Mouse (Mus musculus): ENCODE results near the gene Clcn2.

Gene Clcn2

DNA sequence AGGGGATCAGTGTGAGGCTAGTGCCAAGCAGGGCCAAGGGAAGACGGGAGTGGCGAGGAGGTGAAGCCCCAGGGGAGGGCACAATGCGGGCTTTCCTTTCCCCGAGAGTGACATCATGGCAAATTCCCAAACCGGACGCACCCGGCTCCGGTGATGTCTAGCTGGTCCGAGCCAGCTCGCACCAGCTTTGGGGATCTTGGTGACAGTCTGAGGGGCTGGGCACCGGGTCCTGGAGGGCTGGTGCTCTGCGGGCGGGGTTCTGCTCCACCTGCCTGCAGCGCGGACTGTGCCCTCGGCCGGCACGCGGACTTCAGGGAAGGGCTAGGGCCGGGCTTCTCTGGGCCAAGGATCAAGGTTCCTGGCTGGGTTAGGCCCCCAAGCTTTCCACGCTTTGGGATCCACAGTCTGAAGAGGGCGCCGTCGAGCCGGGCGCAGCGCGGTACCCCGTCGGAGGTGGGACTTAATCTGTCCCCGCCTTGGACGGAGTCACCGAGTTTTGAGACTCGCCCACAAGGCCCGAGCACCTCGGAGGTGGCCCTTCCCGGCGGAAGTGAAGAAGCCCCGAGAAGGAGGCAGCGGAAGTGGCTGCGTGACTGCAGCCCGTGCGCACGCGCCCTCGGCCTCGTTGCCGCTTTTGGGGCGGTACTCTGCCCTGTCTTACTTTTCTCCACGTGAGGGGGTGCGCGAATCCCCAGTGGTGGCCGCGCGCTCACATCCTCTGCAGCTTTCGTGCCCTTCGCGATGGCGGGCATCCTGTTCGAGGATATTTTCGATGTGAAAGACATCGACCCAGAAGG is at the start of gene Clcn2, which contains the start of gene Polr2h:
Gene Clcn2, minus strand, starts transcription at position 566 of the 797 bp plus-strand sequence.
Gene Polr2h, plus strand, starts transcription at position 485 of the 797 bp plus-strand sequence.
- peak; percentile 97 for DNase-seq (ENCODE audit: low spot score)

DNA sequence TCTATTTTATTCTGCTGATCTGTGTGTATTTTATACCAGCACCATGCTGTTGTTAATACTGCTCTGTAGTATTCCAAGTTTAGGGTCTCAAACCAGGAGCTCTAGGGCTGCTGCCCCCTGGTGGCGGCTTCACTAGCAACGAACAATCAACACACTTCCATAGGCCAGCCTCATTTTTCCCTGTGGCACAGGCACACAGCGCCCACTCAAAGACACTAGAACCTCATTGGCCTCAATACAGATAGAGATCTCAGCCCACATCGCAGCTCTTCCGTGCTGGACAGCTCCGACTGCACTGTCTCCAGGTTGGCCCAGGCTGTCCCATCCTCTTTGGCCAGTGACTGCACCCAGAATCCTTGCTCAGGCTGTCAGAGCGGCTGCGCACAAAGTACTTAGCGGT is 47.7 kb upstream of the Clcn2 start:
- DNase-seq (ENCODE audit: low spot score), result no peak

GRCm38 (mm10) chr16:20761681-20762080 is 44.1 kb upstream of the Clcn2 start:
- DNase-seq (ENCODE audit: low spot score), result no peak

DNA sequence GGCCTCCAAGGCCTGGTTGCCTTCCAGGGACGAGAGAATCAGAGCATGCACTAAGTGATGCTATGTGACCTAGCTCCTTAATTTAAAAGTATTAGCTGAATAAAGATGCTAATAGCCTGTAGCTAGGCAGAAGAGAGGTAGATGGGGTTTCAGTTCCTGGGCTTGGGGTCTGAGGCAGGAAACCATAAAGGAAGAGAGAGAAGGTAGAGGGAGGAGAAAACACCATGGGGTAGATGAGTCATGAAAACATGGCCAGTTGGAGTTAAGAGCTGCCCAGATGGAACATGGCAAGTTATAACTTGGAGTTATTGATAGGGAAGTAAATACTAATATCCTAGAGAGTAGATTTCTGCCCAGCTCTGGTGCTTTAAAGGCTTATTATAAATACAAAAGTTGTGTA is 39.8 kb upstream of the Clcn2 start:
- DNase-seq (ENCODE audit: low spot score), result no peak

DNA sequence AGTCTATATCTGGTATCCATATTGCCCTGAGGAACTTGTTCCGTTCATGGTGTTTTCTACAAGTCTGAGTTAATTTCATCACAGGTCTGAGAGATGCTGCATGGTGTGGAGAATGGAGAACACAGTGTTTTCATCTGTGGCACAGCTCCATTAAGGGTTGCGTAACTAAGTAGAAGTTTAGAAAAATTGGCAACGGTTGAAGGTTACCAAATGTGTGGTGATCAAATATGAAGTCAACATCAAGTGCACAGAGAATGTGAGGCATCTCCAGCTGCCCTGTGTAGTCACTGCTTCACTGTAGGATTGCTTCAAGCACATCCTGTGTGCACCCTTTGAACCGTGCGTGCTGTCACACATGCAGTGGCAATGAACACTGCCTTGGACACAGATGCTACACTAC is 38.5 kb upstream of the Clcn2 start:
- no peak for DNase-seq (ENCODE audit: low spot score)

DNA sequence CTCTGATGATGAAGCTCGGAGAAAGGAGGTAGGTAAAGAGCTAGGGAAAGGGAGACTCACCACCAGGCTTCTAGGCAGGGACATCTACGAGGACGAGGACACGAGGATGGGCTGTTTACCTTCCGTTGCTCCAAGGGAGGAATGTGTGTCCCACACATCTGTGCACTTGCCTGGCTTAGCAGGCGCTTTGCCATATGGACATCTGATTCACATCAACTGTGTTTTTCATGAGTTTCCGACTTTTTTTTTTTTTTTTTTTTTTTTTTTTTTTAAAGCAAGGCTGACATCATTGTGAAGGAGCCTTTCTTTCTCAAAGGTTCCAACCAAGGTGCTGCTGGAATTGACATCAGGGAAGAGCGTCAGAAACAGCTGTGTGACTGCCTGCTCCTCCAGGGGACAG is 33.0 kb upstream of the Clcn2 start:
- DNase-seq (ENCODE audit: low spot score), result no peak

GRCm38 (mm10) chr16:20746641-20747040 is 29.1 kb upstream of the Clcn2 start:
- DNase-seq (ENCODE audit: low spot score), result no peak

- no peak for DNase-seq (ENCODE audit: low spot score)
Measured at GRCm38 (mm10) chr16:20739845-20740244, 22.3 kb upstream of the Clcn2 start.

DNA sequence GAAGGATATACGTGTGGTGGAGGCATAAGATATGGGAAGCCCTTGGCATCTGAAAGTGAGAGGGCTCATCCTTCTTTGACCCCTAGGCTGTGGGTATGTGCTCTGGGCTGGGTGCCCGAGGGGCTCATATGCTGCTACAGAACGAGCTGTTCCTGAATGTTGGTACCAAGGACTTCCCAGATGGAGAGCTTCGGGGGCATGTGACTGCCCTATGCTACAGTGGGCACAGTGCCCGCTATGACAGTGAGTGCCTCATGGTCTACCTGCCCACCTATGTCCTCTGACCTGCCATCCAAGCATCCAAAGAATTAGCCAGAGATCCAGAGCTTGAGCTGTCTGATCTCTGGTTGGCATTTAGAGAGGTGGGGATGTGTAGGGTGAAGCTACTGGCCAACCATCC is 19.3 kb upstream of the Clcn2 start:
- DNase-seq (ENCODE audit: low spot score), result no peak

GRCm38 (mm10) chr16:20736168-20736567 is 18.6 kb upstream of the Clcn2 start:
- DNase-seq (ENCODE audit: low spot score), result no peak

DNA sequence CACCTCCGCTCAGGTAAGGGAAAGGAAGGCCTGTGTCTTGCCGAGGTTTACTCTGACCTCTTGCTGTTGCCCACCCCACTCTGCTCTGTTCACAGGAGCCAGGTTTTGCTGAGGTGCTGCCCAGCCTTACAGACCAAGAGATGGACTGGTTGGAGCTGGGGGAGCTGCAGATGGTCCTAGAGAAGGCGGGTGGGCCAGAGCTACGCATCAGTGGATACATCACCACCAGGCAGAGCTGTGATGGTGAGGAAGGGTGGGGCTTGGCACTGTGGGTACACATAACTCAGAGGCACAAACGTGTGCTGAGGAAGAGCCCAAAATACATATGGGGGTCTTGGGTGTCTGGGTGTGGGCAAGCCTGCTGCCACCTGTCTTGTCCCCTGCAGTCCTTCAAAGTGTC is 18.1 kb upstream of the Clcn2 start:
- DNase-seq (ENCODE audit: low spot score), result no peak

DNA sequence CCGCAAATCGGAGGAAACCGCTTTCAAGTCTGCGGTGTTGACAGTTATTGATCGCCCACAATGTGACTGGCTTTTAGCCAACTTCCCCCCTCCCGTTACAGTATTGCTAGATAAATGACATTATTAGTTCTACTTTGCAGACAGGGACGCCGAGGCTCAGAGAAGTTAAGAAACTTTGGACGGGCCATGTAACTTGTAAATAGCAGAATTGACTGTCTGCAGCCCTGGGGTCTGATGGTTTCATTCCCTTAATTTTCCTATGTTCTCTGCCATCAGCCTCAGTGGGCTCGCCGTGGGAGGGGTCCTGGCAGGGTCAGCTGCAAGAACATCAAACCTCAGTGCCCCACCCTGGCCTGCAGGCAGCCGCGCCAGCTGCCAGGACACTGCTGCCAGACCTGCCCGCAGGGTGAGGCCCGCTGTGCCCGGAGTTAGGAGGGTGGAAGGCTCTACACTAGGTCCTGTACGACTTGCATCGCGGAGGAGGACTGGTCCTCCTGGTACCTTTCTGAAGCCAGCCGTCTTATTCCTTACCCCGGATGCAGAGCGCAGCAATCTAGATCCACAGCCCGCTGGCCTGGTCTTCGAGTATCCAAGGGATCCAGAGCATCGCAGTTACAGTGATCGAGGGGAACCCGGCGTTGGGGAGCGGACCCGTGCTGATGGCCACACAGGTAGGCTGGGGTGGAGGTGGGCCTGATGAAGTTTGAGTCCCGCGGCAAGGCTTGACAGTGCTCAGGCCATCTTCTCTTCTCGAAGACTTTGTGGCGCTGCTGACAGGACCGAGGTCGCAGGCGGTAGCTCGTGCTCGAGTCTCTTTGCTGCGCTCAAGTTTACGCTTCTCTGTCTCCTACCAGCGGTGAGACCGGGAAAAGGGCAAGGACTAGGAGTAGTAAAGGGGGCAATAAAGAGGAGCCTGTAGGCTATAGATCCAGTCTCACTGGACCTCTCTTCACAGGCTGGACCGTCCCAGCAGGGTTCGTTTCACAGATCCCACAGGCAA is 16.5 kb upstream of the Clcn2 start, which contains the start of gene Thpo:
Gene Thpo, minus strand, starts transcription at position 781 of the 1,000 bp plus-strand sequence.
- no peak for DNase-seq (ENCODE audit: low spot score)

- DNase-seq (ENCODE audit: low spot score), result peak; percentile 78
Measured at GRCm38 (mm10) chr16:20732925-20733730, 15.6 kb upstream of the Clcn2 start, which contains the start of gene Chrd. Gene Chrd, plus strand, starts transcription at chr16:20733127.

DNA sequence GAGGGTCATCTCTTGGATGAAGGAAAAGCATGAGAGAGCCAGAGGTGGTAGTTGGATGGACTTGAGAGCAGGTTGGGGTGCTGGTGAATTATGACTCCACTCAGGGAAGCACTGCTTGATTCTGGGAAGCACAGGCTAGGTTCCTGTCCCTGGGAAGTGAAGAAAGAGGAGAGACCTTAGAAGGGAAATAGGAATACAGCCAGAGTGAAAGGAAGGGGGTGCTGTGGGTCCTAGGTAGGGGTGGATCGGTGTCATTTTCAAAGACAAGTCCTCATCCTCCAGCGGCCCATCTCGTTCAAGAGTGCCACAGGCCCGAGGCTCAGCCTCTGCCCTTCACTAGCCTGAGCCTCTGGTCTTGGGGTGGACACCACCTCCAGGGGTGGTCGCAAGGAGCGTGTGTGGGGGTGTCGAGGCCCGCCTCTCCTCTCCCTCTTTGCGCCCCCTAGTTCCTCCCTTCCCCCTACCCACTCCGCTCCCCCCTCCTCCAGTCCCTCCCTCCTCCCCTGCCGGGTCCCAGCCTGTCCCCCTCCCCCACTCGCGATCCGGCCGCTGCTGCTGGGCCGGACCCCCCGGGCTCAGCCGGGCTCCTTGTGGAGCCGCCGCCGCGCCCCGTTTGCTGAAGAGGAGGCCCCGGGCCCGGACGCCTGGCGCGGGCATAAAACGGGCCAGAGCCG is 14.8 kb upstream of the Clcn2 start:
- DNase-seq (ENCODE audit: low spot score), result peak; percentile 67

GRCm38 (mm10) chr16:20731688-20732087 is 14.1 kb upstream of the Clcn2 start:
- DNase-seq (ENCODE audit: low spot score), result no peak

GRCm38 (mm10) chr16:20730293-20730711 is 12.8 kb upstream of the Clcn2 start:
- peak; percentile 86 for DNase-seq (ENCODE audit: low spot score)

GRCm38 (mm10) chr16:20726384-20726783 is 8.8 kb upstream of the Clcn2 start:
- no peak for DNase-seq (ENCODE audit: low spot score)

- no peak for DNase-seq (ENCODE audit: low spot score)
Measured at GRCm38 (mm10) chr16:20725750-20726149, 8.2 kb upstream of the Clcn2 start.

GRCm38 (mm10) chr16:20725321-20725720 is 7.8 kb upstream of the Clcn2 start:
- no peak for DNase-seq (ENCODE audit: low spot score)

GRCm38 (mm10) chr16:20724338-20724748 is 6.8 kb upstream of the Clcn2 start:
- DNase-seq (ENCODE audit: low spot score), result peak; percentile 71

GRCm38 (mm10) chr16:20723247-20723646 is 5.7 kb upstream of the Clcn2 start:
- no peak for DNase-seq (ENCODE audit: low spot score)
